Mouse (Mus musculus): Measurements from ENCODE around the gene Kcnj16.
A peak's percentile ranks its signal among the peaks of the same experiment; 100 is the strongest.

Gene Kcnj16

GRCm38 (mm10) chr11:110967762-110968135 is at the start of gene Kcnj16:
TSS of gene Kcnj16 (plus strand) at chr11:110968033.
- DNase-seq (ENCODE audit: low read depth, low spot score), result no peak

- DNase-seq (ENCODE audit: low read depth, low spot score), result no peak
Measured at GRCm38 (mm10) chr11:110918808-110919465, 48.9 kb upstream of the Kcnj16 start.

GRCm38 (mm10) chr11:110935699-110936098 is 32.1 kb upstream of the Kcnj16 start:
- no peak for DNase-seq (ENCODE audit: low read depth, low spot score)

GRCm38 (mm10) chr11:110942280-110942679 is 25.6 kb upstream of the Kcnj16 start:
- peak; percentile 6 for DNase-seq (ENCODE audit: low read depth, low spot score)

GRCm38 (mm10) chr11:110942695-110943135 is 25.1 kb upstream of the Kcnj16 start:
- no peak for DNase-seq (ENCODE audit: low read depth, low spot score)

- no peak for DNase-seq (ENCODE audit: low read depth, low spot score)
Measured at GRCm38 (mm10) chr11:110956665-110957064, 11.2 kb upstream of the Kcnj16 start.

- DNase-seq (ENCODE audit: low read depth, low spot score), result no peak
Measured at GRCm38 (mm10) chr11:110961592-110962021, 6.2 kb upstream of the Kcnj16 start.

GRCm38 (mm10) chr11:110967019-110967761 is 643 bp upstream of the Kcnj16 start:
- no peak for DNase-seq (ENCODE audit: low read depth, low spot score)

GRCm38 (mm10) chr11:110968901-110969300 is 1.1 kb downstream of the Kcnj16 start:
- no peak for DNase-seq (ENCODE audit: low read depth, low spot score)

- DNase-seq (ENCODE audit: low read depth, low spot score), result no peak
Measured at GRCm38 (mm10) chr11:110985508-110985907, 17.7 kb downstream of the Kcnj16 start.

- DNase-seq (ENCODE audit: low read depth, low spot score), result peak; percentile 25
Measured at GRCm38 (mm10) chr11:110985949-110986348, 18.1 kb downstream of the Kcnj16 start.

GRCm38 (mm10) chr11:110993616-110994015 is 25.8 kb downstream of the Kcnj16 start:
- DNase-seq (ENCODE audit: low read depth, low spot score), result no peak

GRCm38 (mm10) chr11:110997211-110997610 is 29.4 kb downstream of the Kcnj16 start:
- no peak for DNase-seq (ENCODE audit: low read depth, low spot score)

- no peak for DNase-seq (ENCODE audit: low read depth, low spot score)
Measured at GRCm38 (mm10) chr11:111005103-111005502, 37.3 kb downstream of the Kcnj16 start.

- no peak for DNase-seq (ENCODE audit: low read depth, low spot score)
Measured at GRCm38 (mm10) chr11:111009471-111009870, 41.6 kb downstream of the Kcnj16 start.

- no peak for DNase-seq (ENCODE audit: low read depth, low spot score)
Measured at GRCm38 (mm10) chr11:111016206-111016605, 48.4 kb downstream of the Kcnj16 start.

- no peak for DNase-seq (ENCODE audit: low read depth, low spot score)
Measured at GRCm38 (mm10) chr11:111020211-111020610, 52.4 kb downstream of the Kcnj16 start.

GRCm38 (mm10) chr11:111022681-111023281 is 54.9 kb downstream of the Kcnj16 start:
- no peak for DNase-seq (ENCODE audit: low read depth, low spot score)

GRCm38 (mm10) chr11:111042175-111042574 is 74.3 kb downstream of the Kcnj16 start:
- DNase-seq (ENCODE audit: low read depth, low spot score), result peak; percentile 28

GRCm38 (mm10) chr11:111043298-111043697 is 75.5 kb downstream of the Kcnj16 start:
- peak; percentile 96 for DNase-seq (ENCODE audit: low read depth, low spot score)

- DNase-seq (ENCODE audit: low read depth, low spot score), result no peak
Measured at GRCm38 (mm10) chr11:111054252-111054651, 86.4 kb downstream of the Kcnj16 start.
